Mouse (Mus musculus): Measurements from ENCODE around the gene Rere. TPM values are rescaled to one million over a fixed set of nuclear protein-coding genes. Genes with fewer than 3 reads are reported as not detected.

The Rere gene
- polyA plus RNA-seq, 3 experiments from 2014 or later: 10.1 to 32.0 (median 28.4) TPM

DNA sequence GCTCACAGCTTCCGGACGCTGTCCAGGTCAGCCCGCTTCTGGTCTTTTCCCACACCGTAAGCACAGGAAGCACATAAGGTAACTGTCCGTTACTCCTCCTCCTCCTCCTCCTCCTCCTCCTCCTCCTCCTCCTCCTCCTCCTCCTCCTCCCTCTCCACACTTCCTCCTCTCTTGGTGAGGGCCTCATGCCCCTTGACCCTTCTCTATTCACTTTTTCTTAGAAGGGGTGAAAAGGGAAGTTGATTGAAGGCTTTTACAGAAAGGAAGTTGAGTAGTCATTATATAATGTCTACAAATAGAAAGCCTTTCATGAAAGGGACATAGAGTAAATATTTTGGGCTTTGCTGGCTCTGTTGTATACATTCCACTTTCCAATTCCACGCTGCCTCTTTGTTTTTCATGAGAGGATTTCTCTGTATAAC is 68.2 kb downstream of the Rere start:
- no peak for ATAC-seq

DNA sequence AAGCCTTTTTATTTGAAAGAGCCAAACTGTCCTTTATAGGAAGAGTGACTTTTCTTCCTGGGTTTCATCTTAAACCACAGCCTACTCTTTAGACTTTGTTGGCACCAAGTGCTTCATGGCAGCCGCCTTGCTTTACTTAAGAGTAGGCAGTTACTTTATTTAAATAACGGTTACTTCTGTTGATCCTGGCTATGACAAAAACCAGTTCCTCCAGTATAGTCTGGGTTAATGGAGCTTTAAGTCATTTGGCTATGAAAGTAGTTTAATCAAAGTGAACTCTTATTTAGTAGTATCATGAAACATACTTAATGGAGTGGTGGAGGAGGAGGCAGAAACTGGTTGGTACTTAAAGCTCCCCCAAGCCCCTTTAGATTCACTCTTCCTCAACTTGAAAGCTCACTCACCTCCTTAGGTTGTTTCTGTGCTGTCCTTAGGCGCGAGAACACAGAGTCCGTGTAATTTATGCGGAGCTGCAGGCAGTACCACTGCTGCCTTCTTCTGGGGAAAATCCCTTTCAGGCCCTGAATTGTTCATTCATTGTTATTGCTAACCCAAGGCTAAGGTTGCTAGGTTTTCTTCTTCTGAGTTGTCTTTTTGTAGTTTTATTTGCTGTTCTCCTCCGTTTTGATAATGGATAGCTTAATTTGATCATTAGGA is 70.1 kb downstream of the Rere start:
- ATAC-seq: peak; percentile 78

DNA sequence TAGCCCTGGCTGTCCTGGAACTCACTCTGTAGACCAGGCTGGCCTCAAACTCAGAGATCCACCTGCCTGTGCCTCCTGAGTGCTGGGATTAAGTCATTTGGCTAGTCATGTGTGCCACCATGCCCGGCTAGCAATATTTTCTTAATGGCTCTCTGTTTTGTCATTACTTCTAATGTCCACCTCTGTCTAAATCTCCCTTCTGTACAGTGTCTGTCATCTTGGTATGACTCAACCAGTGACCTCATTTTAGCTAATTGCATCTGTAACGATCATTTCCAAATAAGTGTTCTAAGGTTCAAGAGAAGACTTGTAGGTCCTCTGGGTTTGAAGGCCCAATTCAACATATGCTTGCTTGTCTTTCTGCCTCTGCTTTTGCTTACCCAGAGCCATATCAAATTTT is 71.3 kb downstream of the Rere start:
- ATAC-seq: no peak

DNA sequence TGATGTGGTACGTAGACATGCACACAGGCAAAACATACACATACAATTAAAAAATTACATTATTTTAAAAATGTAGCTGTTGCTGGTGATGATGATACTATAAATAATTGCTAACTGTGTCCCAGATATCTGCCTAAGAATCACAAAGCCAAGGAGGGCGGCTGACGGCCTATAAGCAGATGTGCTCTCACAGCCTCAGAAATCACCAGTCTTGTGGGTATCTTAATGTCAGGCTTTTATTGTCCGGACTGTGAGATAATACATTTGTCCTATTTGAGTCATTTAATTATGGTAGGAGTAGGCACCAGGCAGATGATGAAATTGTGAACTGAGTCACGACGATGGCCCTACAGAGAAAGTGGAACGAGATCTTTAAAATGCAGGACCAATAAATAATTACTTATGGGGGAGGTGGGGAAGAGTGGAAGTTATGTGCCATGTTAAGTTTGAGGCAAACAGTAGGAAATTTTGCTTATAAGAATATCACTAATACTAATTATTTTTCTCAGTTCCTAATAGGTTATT is 72.0 kb downstream of the Rere start:
- ATAC-seq: no peak

DNA sequence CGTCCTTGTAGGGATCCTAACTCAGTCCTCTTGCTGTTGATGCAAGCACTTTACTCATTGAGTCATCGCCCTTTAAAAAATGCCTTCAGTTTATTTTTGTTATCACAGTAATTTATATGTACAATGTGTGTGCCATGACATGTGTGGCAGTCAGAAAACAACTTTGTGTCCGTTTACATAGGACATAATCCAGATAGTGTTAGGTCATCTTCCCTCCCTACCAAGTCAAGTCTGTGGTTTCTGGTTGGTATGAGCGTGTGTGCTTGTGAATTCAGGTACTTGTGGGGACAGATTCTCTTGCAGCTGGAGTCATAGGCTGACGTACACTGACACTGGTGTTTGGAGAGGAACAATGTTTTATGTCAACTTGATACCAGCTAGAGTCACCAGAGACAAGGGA is 74.4 kb downstream of the Rere start:
- ATAC-seq: no peak

DNA sequence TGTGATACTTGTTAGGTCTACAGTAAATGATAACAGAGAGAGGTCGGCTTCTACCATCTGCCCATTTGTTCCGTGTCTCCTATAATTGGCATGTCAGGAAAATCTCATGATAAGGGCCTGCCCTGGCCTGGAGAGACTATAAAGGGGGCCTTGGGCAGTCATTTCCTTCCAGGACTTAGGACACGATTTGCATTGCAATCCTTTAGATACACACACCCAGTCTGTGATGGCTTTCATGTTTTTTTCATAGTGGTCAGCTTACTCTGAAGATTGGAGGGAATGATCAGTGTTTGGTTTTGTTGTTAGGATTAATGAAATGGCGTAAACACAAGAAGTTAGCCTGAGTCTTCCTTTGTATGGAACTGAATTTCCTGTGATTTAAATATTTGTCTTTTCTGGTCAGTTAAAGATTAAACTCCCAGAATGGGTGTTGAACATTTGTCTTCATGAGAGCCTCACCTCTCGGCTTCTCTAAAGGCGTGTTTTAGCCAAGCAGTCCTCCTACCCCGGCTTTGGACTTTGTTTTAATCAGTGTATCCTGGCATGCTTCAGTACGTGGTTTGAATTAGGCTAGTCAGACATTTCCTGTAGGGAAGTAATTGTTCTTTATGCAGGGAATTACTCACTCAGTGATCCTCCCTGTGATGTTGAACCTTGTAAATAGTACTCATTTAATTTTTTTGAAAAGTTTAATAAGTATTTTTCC is 80.7 kb downstream of the Rere start:
- ATAC-seq: no peak

DNA sequence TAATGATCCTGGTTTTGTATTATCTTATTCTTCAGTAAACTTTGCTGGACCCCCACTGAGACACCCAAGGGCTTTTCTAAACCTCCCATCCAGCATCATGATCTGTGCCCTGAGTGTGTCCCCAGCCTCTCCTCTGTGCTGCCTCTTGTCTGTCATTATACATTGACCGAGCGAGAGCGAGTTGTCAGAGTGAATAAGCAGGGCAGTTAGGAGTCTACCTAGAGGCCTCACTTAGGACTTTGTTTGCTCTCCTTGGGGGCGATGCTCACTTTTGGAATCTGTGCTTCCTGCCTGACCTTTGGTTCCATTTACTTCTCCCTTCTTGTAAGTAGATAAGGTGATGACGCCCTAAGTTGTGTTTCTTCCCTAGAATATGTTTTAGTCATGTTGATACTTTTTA is 81.4 kb downstream of the Rere start:
- no peak for ATAC-seq

DNA sequence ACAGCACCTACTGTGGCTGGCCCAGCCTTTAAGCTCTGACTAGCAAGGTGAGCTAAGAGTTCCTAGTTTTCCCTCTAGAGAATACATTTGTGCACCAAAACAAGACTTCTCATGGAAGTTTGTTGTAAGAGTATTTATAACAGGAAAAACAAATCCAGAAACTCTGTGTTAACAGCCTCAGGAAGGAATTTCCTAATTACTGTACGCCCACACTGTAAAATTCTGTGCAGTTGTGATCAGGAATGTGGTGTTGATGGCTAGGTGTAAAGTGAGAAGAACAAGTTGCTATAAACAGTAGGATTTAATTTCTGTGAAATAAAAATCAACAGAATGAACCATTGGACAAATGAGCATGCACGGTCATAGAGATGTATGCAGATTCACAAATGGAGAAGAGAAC is 83.3 kb downstream of the Rere start:
- no peak for ATAC-seq

DNA sequence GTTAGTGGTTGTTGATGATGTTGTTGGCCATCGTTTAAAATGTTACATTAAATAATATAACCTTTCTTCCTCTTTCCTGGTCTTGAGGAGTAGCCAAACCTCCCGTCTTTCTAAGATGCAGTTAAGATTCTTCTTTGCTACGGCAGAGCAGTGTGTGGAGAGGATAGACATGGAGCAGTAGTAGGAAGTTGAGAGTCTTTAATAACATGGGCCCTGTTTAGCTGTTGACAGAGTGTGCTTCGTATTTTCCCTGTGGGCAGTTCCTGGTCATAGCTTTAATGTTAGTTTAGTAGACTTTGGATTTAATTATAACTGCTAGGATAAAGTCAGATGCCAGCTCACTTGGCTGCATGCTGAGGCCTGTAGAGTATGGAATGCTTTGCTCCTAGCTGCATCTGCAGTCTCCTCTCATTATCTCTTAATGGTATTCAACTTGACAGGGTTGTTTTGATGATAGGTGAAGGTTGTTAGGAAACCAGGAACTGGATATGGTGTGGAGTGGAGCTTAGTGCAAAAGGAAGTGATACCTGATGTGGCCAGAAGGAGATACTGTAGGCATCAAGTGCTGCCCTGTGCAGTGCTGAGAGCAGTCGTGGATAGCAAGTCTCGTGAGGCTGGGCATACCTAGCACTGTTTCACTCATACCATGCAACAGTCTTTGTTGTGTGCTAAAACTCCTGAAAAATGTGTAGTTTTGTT is 85.2 kb downstream of the Rere start:
- peak; percentile 71 for ATAC-seq

DNA sequence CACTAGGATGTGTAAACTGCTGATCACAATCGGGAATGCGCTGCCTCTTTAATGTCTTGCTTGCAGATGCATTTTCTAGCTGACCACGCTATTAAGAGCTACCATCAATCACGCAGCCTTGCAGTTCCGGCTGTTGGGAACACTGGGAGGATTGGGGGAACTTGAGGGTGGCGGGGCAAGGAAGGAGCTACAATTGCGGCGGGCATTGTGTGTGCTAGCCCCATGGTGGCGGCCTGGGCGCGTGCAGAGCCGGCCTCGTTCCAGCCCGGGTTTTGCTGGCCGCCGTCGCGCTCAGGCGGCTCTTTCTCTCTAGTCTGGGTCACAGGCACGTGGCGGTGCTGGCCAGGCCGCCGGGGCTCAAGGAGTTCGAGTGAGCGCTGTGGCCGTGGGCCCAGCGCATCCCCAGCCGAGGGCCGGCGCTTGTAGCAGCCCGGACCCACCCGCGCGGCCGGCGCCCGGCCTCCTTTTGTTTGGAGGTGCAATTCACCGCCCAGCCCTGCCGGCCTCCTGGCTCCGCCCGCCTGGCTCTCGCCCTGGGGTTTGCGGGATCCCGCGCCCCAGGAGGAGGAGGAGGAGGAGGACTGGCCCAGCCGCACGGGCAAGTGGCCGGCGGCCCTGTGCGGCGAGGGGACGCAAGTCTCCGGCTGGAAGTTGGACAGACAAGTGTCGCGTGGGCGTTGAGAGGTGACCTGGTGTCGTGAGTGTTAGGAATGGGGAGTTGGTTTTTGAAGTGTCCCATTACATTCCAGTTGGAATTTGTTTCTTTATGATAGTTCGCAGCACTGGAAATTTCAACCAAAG is 90.3 kb downstream of the Rere start:
- ATAC-seq: peak; percentile 73

DNA sequence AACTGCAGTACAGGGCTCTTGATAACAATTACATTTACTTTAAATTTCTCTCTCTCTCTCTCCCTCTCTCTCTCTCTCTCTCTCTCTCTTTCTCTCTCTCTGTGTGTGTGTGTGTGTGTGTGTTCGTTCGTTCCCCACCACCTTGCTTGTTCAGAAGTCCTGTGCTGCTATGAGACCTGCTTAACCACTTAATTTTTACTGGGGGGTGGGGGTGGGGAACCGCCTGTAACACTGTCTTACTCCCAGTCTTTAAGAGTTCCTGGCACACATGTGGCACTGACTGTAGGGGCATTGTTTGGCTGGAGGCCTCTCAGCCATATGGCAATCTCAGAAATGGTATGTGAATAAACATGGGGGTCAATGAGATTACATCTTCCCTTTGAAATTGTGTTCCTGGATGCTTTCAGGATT is 91.2 kb downstream of the Rere start:
- ATAC-seq: no peak

DNA sequence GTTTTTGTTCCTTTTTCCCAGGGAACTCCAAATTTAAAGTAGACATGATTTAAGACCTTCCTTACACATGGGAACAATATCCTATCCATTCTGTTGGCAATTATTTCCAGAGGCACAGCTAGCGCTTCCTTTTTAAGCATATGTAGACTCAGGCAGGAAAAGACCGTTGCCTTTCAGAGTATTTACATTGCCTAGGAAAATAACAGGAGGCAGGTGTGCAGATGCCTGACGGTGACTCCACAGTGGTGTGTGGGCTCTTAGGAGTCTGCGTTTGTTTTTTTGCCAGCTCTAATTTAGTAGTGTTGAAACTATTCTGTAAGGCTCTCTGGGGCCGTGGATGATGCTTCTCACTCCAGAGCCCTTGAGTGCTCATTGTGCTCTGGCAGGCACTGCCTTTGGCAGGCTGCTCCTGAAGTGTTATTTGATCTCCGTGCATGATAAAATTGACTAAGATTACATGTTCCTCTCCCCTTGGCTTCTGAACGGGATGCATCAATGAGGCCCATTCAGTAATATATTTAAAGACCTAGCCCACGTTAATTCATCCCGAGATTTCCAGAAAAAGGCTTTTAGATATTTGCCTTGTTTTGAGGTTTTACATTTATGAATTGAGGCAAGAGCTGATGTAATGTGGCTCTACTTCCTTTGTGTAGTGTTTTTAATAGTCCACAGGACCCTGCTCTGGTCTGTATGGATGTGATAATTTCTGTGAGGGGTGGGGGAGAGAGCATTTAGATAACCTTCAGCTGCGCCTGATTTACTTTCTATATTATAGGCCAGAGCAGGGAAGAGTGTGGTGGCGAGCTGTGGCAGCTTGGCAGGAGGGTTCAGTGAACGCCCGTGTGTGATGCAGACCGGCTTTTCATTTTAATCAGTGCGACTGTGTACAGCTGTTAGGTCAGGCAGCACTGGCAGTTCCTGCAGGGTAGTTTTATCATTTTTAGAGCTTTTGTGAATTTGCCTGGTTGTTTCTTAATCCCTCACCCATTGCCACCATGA is 92.0 kb downstream of the Rere start:
- no peak for ATAC-seq

DNA sequence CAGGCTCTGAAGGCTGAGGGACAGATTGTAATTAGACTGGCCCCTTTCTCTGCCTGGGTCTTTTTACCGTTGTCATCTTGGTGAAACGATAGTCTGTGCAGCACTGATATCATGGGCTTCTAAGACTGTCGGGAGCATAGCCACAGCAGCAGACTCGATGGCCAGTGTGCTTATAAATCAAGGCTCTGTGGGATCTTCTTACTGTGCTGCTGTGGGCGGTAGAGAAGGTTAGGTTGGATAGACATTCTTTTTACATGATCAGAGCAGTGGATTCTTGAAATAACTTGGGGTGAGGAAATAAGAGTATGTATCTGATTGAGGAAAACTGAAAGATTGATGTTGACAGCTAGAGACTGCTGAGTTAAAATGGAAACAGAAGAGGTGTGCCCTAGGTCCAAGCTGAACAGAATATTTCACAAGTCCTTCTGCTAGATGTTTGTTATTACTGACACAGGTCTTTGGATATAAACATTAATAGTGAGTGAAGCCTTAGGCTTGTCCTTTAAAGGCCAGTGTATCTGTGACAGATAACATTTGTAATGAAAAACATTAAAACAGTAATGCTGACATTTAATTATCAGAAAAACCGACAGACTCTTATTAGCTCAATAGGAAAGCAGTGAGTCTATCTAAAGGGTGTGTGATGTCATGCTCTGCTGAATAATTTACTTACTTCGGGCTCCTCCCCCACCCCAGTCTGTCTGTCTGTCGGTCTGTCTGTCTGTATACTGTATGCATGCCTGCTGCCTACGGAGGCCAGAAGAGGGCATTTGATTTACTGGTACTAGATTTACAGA is 93.4 kb downstream of the Rere start:
- ATAC-seq: no peak

DNA sequence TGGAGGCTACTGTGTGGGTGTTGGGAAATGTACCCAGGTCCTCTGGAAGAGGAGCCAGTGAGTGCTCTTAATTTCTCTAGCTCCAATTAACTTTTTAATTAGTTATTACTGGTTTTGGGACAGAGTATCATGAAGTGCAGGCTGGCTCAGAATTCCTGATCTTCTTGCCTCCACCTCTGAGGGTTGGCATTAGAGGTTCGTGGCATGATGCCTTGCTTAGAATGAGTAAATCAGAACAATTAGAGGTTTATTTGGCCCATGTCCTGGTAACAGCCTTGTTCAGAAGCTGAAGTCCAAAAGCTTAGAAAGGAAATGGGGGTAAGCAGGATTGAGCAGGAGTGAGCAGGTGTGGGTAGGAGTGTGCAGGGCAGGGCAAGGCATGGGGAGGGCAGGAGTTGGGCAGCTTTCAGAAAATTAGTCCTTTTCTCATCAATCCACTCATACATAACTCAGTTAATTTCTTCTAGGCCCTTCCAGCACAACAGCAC is 94.0 kb downstream of the Rere start:
- no peak for ATAC-seq

DNA sequence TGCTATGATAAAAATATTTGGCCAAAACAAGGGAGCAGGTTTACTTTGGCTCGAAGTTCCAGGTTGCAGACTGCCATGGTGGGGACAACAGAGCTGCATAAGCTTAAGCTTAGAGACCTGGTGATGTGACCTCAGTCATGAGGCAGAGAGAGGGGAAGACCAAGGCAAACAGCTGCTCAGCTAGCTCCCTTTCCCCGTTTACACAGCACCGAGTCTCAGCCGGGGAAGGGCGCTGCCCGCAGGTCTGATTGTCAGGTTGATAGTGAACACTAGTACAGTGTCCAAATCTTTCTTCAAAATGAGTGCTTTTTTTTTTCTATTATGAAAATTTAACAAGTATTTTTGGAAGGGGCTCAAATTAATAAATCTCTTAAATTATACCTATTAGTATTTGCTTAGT is 97.9 kb downstream of the Rere start:
- ATAC-seq: no peak

DNA sequence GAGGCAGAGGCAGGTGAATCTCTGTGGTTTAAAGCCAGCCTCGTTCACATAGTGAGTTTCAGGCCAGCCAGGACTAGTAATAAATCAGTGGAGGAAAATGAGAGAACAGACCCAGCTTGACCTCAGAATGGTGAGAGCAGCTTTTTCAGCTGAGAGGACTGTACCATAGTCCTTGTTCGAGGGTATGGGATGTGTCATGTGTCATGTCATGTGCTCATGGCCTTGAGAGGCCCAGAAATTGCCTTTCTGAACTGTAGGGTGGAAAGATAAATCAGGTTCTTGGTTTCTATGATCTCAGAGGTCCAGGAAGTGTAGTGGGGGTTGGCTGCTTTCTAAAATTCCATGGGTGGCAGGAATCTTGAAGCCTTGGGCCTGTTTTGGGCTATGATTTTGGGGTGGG is 98.3 kb downstream of the Rere start:
- no peak for ATAC-seq

DNA sequence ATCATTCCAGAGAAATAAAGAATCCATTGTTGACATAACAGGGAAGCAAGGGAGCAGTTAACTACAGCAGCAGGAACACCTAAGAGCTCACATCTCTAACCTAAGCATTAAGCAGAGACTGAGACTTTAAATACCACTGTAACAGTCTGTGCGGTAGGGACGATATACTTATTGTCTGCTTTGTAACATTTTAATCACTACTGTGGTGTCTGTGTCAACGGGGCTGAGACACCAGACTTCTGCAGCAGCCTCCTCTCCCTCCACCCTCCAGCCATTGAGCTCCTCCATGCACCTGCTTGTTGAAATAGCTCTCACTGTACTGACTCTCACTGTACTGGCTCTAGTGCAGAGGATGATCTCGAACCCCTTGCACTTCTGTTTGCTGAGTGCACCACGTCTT is 98.8 kb downstream of the Rere start:
- ATAC-seq: no peak

DNA sequence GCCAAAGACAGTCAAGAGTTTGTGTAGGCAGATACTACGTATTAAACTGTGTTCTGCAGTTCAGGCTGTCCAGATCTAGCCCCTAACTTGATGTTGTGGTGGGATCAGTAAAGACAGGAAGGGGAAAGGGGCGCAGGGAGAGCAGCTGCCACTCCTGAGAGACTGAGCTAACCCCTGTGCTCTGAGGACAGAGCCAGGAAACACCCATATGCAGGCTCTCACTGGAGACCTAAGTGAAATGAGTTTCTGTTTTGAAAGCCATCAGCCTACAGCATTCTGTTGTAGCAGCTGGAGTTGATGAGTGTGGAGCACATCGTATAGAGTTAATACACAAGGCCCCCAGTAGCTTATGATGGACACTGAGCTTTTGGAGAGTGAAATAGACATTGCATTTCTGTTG is 101.1 kb downstream of the Rere start:
- ATAC-seq: peak; percentile 50

DNA sequence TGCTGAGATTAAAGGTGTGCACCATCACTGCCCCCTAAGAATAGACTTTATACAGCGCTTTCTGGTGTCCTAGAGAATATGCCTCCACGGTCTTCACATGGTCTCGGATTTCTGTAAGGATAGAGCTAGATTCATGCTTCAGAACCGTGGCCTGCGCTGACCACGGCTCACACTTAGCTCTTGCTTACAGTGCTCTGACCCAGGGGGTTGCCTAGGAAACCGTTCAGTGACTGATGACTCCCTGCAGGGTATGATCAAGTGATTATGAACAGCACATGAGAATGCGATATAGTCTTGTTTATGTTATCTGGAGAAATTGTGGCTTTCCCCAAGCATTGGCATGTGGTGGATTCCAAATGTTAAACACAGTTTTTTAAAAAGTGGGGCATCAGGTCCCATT is 103.0 kb downstream of the Rere start:
- ATAC-seq: no peak

DNA sequence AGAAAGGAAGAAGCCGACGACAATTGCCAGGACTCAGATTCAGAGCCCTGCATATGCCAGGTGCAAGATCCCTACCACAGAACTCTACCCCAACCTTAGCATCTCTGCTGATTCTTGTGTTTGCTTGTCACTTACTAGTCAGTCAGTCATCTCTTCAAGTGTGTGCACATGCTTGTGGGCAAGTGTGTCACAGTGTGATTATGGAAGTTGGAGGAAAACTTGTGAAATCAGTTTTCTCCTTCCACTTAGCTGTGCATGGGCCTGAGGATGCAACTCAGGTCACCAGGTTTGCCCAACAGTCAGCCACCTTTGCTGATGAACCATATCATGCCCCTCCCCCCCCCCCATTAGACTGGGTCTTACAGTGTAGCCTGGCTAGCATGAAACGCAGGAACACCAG is 103.5 kb downstream of the Rere start:
- no peak for ATAC-seq

DNA sequence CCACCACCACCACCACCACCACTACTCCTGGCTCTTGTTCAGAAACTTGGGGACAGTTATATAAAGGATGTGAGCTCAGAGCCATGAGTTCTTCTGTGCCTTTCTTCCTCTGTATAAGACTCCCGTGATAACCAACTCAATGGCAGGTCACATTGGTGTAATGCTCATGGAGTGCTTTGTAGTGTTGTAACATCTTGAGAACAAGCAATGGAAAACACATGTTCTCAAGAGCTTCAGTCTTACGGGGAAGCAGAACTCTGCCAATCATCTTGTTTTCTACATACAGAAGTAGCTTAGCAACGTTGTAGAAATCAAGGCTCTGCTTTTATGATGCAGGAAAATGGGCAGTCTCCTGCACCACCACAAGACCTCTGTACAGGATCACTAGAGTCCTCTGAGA is 107.1 kb downstream of the Rere start:
- no peak for ATAC-seq
